Mouse (Mus musculus): Measurements from ENCODE around the gene Teddm3. TPM values are rescaled to one million over a fixed set of nuclear protein-coding genes. Genes with fewer than 3 reads are reported as not detected.
"Not testable (repeated sequence)": the region's sequence is repeated elsewhere in the genome, so short reads cannot be mapped to it uniquely, and the experiment has no call there.

Gene Teddm3
- polyA plus RNA-seq, 1 experiment = not detected

DNA sequence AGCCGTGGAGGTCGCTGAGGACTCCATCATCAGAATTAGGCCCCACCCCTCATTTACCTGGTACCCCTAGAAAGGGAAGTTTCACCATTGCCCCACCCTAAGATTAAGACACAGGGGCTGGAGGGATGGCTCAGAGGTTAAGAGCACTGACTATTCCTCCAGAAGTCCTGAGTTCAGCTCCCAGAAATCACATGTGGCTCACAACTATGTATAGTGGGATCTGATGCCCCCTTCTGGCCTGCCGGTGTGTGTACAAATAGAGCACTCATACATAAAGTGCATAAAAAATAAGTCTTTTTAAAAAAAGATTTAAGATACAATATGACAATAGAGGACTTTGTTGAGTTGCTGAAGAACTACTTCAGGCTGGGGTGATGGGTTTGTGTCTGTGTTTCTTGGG lies 34.5 kb upstream of the Teddm3 start:
- no peak overlapping the region for H3ac ChIP-seq (ENCODE audit: control insufficient read depth, insufficient read length, low read depth)
- no peaks in the 10 kb centered on the region for H3K79me2 ChIP-seq (ENCODE audit: control insufficient read depth, insufficient read depth)
- TF ChIP-seq CTCF (IDR thresholded peaks at IDR 0.05; ENCODE audit: control insufficient read depth, insufficient read depth, insufficient read length) = no peak
- no peak for TF ChIP-seq MYOD1 (IDR thresholded peaks at IDR 0.05; ENCODE audit: control insufficient read depth, insufficient read length, low read depth)
- TF ChIP-seq FOSL1 (IDR thresholded peaks at IDR 0.05; ENCODE audit: insufficient read depth, low read length, poor library complexity, severe bottlenecking) = no peak
- TF ChIP-seq MAX (IDR thresholded peaks at IDR 0.05) = no peak
- no peak for TF ChIP-seq CEBPB (IDR thresholded peaks at IDR 0.05; ENCODE audit: low read depth)
- TF ChIP-seq USF1 (IDR thresholded peaks at IDR 0.05; ENCODE audit: low read depth) = no peak

DNA sequence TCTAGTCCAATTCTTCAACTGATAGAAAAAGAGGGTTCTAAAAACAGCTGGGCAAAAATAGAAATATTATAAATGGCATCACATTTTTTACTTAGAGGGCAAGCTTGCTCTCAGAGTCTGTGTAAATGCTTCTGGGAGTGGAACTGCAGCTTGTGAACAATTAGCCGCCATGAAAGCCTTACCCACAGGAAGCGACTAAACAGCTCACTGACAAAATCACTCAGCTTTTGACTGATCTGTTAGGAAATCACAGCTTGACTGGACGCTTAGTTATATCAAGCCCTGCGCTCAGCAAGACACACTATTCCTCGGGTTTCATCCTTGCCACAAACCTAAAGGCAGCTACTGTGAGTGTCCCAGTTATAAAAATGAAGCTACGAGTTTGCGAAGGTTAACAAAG lies 33.8 kb upstream of the Teddm3 start:
- Histone ChIP-seq H3ac (ENCODE audit: control insufficient read depth, insufficient read length, low read depth) (no peak overlapping the region), H3K27me3 (ENCODE audit: control insufficient read depth, insufficient read depth, insufficient read length) (peaks cover 7% of the 10 kb centered on the region), H3K79me2 (ENCODE audit: control insufficient read depth, insufficient read depth) (no peaks in the 10 kb centered on the region), H3K36me3 (ENCODE audit: control insufficient read depth, insufficient read depth) (no peaks in the 10 kb centered on the region), H3K79me3 (ENCODE audit: low read depth) (no peaks in the 10 kb centered on the region), H3K4me3 (ENCODE audit: insufficient read depth, poor library complexity, severe bottlenecking) (no peak overlapping the region)
- TF ChIP-seq CEBPB (IDR thresholded peaks at IDR 0.05; ENCODE audit: low read depth) (no peak), MYOG (IDR thresholded peaks at IDR 0.05; ENCODE audit: control insufficient read depth, extremely low read depth, insufficient read length) (no peak), MYOD1 (IDR thresholded peaks at IDR 0.05; ENCODE audit: control insufficient read depth, insufficient read length, low read depth) (no peak), USF1 (IDR thresholded peaks at IDR 0.05; ENCODE audit: low read depth) (no peak), CTCF (IDR thresholded peaks at IDR 0.05; ENCODE audit: control insufficient read depth, insufficient read depth, insufficient read length) (no peak)

More for the DNA sequence above, 34.5 kb upstream of the Teddm3 start:
- no peaks in the 10 kb centered on the region for H3K36me3 ChIP-seq (ENCODE audit: control insufficient read depth, insufficient read depth)
- no peaks in the 10 kb centered on the region for H3K79me3 ChIP-seq (ENCODE audit: low read depth)
- H3K27me3 ChIP-seq (ENCODE audit: control insufficient read depth, insufficient read depth, insufficient read length) = peaks cover 7% of the 10 kb centered on the region
- no peak overlapping the region for H3K4me3 ChIP-seq (ENCODE audit: insufficient read depth, poor library complexity, severe bottlenecking)

- Histone ChIP-seq H3K79me2 (ENCODE audit: control insufficient read depth, insufficient read depth) (no peaks in the 10 kb centered on the region), H3K36me3 (ENCODE audit: control insufficient read depth, insufficient read depth) (no peaks in the 10 kb centered on the region), H3K27me3 (ENCODE audit: control insufficient read depth, insufficient read depth, insufficient read length) (no peaks in the 10 kb centered on the region), H3ac (ENCODE audit: control insufficient read depth, insufficient read length, low read depth) (no peak overlapping the region), H3K79me3 (ENCODE audit: low read depth) (no peaks in the 10 kb centered on the region), H3K4me3 (ENCODE audit: insufficient read depth, poor library complexity, severe bottlenecking) (no peak overlapping the region)
- no peak for TF ChIP-seq MYOG (IDR thresholded peaks at IDR 0.05; ENCODE audit: control insufficient read depth, extremely low read depth, insufficient read length)
- no peak for TF ChIP-seq CEBPB (IDR thresholded peaks at IDR 0.05; ENCODE audit: low read depth)
- TF ChIP-seq USF1 (IDR thresholded peaks at IDR 0.05; ENCODE audit: low read depth) = no peak
Measured at GRCm38 (mm10) chr16:21184697-21185096, 30.9 kb upstream of the Teddm3 start.

- H3K79me3 ChIP-seq (ENCODE audit: low read depth) = no peaks in the 10 kb centered on the region
- H3K36me3 ChIP-seq (ENCODE audit: control insufficient read depth, insufficient read depth) = no peaks in the 10 kb centered on the region
- H3K79me2 ChIP-seq (ENCODE audit: control insufficient read depth, insufficient read depth) = no peaks in the 10 kb centered on the region
- no peak overlapping the region for H3ac ChIP-seq (ENCODE audit: control insufficient read depth, insufficient read length, low read depth)
- H3K4me3 ChIP-seq (ENCODE audit: insufficient read depth, poor library complexity, severe bottlenecking) = no peak overlapping the region
- no peak for TF ChIP-seq CTCF (IDR thresholded peaks at IDR 0.05; ENCODE audit: control insufficient read depth, insufficient read depth, insufficient read length)
- no peak for TF ChIP-seq MAX (IDR thresholded peaks at IDR 0.05)
- no peak for TF ChIP-seq MYOD1 (IDR thresholded peaks at IDR 0.05; ENCODE audit: control insufficient read depth, insufficient read length, low read depth)
- no peak for TF ChIP-seq USF1 (IDR thresholded peaks at IDR 0.05; ENCODE audit: low read depth)
- TF ChIP-seq MYOG (IDR thresholded peaks at IDR 0.05; ENCODE audit: control insufficient read depth, extremely low read depth, insufficient read length) = no peak
- no peaks in the 10 kb centered on the region for H3K27me3 ChIP-seq (ENCODE audit: control insufficient read depth, insufficient read depth, insufficient read length)
Measured at GRCm38 (mm10) chr16:21182108-21182507, 28.3 kb upstream of the Teddm3 start.

- Histone ChIP-seq H3K79me3 (ENCODE audit: low read depth) (no peaks in the 10 kb centered on the region), H3K79me2 (ENCODE audit: control insufficient read depth, insufficient read depth) (no peaks in the 10 kb centered on the region), H3K4me3 (ENCODE audit: insufficient read depth, poor library complexity, severe bottlenecking) (no peak overlapping the region), H3K36me3 (ENCODE audit: control insufficient read depth, insufficient read depth) (no peaks in the 10 kb centered on the region), H3K27me3 (ENCODE audit: control insufficient read depth, insufficient read depth, insufficient read length) (no peaks in the 10 kb centered on the region), H3ac (ENCODE audit: control insufficient read depth, insufficient read length, low read depth) (no peak overlapping the region)
- no peak for TF ChIP-seq USF1 (IDR thresholded peaks at IDR 0.05; ENCODE audit: low read depth)
- TF ChIP-seq CEBPB (IDR thresholded peaks at IDR 0.05; ENCODE audit: low read depth) = no peak
- TF ChIP-seq MYOG (IDR thresholded peaks at IDR 0.05; ENCODE audit: control insufficient read depth, extremely low read depth, insufficient read length) = no peak
- no peak for TF ChIP-seq FOSL1 (IDR thresholded peaks at IDR 0.05; ENCODE audit: insufficient read depth, low read length, poor library complexity, severe bottlenecking)
- TF ChIP-seq CTCF (IDR thresholded peaks at IDR 0.05; ENCODE audit: control insufficient read depth, insufficient read depth, insufficient read length) = no peak
- no peak for TF ChIP-seq MAX (IDR thresholded peaks at IDR 0.05)
- no peak for TF ChIP-seq MYOD1 (IDR thresholded peaks at IDR 0.05; ENCODE audit: control insufficient read depth, insufficient read length, low read depth)
Measured at GRCm38 (mm10) chr16:21175236-21175635, 21.4 kb upstream of the Teddm3 start.

GRCm38 (mm10) chr16:21168730-21169129 lies 14.9 kb upstream of the Teddm3 start:
- no peaks in the 10 kb centered on the region for H3K36me3 ChIP-seq (ENCODE audit: control insufficient read depth, insufficient read depth)
- H3K79me2 ChIP-seq (ENCODE audit: control insufficient read depth, insufficient read depth) = no peaks in the 10 kb centered on the region
- TF ChIP-seq MYOG (IDR thresholded peaks at IDR 0.05; ENCODE audit: control insufficient read depth, extremely low read depth, insufficient read length) (no peak), CTCF (IDR thresholded peaks at IDR 0.05; ENCODE audit: control insufficient read depth, insufficient read depth, insufficient read length) (no peak), USF1 (IDR thresholded peaks at IDR 0.05; ENCODE audit: low read depth) (no peak)

GRCm38 (mm10) chr16:21165343-21166220 lies 11.8 kb upstream of the Teddm3 start:
- not testable (repeated sequence) for H3K79me3 ChIP-seq (ENCODE audit: low read depth); H3K36me3 ChIP-seq (ENCODE audit: control insufficient read depth, insufficient read depth); H3K27me3 ChIP-seq (ENCODE audit: control insufficient read depth, insufficient read depth, insufficient read length); H3ac ChIP-seq (ENCODE audit: control insufficient read depth, insufficient read length, low read depth); H3K79me2 ChIP-seq (ENCODE audit: control insufficient read depth, insufficient read depth); H3K4me3 ChIP-seq (ENCODE audit: insufficient read depth, poor library complexity, severe bottlenecking)

More at GRCm38 (mm10) chr16:21168730-21169129, 14.9 kb upstream of the Teddm3 start:
- Histone ChIP-seq H3K79me3 (ENCODE audit: low read depth) (no peaks in the 10 kb centered on the region), H3K4me3 (ENCODE audit: insufficient read depth, poor library complexity, severe bottlenecking) (no peak overlapping the region), H3ac (ENCODE audit: control insufficient read depth, insufficient read length, low read depth) (no peak overlapping the region), H3K27me3 (ENCODE audit: control insufficient read depth, insufficient read depth, insufficient read length) (no peaks in the 10 kb centered on the region)

GRCm38 (mm10) chr16:21163423-21163822 lies 9.6 kb upstream of the Teddm3 start:
- not testable (repeated sequence) for H3K36me3 ChIP-seq (ENCODE audit: control insufficient read depth, insufficient read depth); H3K4me3 ChIP-seq (ENCODE audit: insufficient read depth, poor library complexity, severe bottlenecking); H3K27me3 ChIP-seq (ENCODE audit: control insufficient read depth, insufficient read depth, insufficient read length); H3K79me3 ChIP-seq (ENCODE audit: low read depth); H3ac ChIP-seq (ENCODE audit: control insufficient read depth, insufficient read length, low read depth); H3K79me2 ChIP-seq (ENCODE audit: control insufficient read depth, insufficient read depth)

- H3K79me2 ChIP-seq (ENCODE audit: control insufficient read depth, insufficient read depth); H3K27me3 ChIP-seq (ENCODE audit: control insufficient read depth, insufficient read depth, insufficient read length); H3K36me3 ChIP-seq (ENCODE audit: control insufficient read depth, insufficient read depth); H3ac ChIP-seq (ENCODE audit: control insufficient read depth, insufficient read length, low read depth); H3K79me3 ChIP-seq (ENCODE audit: low read depth); H3K4me3 ChIP-seq (ENCODE audit: insufficient read depth, poor library complexity, severe bottlenecking): not testable (repeated sequence)
Measured at GRCm38 (mm10) chr16:21159226-21159625, 5.4 kb upstream of the Teddm3 start.

Measured in C2C12 (cell line).